Mouse (Mus musculus): ENCODE results near the gene Cdkal1.

Cdkal1 gene

DNA sequence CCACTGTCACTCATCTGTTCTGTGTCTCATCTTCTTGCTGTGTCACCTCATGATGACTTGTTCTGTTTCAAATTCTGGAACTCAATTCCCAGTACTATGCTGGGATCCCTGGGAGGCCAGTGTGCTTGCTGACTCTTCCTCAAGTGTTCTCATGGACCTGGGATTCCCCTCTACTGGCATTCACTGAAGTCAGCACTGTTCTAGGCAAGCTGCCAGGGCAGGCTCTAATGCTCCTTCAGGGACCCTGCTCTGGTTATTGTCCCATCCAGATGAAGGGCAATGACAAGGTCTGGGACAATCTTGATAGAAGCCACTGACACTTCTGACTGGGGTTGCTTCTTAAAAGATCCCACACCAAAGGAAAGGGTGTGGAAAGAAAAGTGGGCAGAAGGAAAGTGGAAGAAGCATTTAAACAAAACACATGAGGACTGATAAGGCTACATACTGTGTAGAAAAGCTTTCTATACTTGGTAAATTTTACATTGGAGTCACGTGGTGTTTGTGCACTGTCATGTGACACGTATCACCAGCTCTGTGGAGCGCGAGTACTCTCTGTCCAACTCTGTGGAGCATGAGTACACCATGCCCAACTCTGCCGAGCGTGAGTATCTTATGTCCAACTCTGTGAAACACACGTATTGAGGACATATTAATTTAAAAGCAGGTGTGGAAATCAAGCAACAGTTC lies 227.9 kb downstream of the Cdkal1 start:
- no peak for DNase-seq (ENCODE audit: low read depth, low spot score)

DNA sequence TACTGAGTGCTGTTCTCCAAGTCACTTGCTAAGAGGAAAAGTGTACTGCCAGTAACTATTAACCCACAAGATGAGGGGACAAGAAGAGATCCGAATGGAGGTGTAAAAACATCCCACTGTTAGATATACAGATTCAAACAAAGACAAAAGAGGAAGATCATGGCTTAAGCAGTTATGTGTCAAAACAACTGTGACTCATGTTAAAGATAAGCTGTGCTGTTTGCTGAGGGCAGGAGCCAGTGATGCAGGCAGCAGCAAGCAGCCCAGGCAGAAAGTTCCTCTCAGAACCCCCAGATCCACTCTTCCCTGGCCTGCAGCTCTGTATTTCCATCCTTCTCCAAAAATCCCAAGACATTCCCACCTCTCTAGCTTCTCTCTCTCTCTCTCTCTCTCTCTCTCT lies 230.5 kb downstream of the Cdkal1 start:
- DNase-seq (ENCODE audit: low read depth, low spot score), result no peak

DNA sequence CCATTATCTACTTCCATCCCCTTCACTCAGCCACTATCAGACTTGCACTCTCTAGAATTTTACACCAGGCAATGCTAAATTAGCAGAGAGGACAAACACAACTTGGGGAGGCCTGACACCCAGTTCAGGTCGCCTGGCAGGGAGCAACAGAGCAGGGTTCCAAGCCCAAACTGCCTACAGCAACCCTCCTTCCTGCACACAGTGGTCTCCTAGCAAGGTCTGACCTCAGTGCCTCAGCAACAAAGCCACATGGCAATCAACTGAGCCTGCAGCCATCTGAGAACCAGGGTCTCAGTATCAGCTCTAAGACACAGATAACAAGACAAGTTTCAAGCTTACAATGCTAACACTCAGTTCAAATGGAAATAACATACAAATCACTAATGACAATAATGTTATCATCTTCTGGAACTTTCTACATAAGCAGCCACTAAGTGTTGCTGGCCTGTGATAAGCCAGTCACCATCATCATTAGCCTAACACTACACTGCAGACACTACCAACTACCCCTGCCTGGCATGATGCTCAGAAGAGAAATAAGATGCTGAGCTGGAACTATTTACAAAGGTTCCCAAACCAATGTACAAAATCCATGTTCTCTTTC lies 231.7 kb downstream of the Cdkal1 start:
- no peak for DNase-seq (ENCODE audit: low read depth, low spot score)

DNA sequence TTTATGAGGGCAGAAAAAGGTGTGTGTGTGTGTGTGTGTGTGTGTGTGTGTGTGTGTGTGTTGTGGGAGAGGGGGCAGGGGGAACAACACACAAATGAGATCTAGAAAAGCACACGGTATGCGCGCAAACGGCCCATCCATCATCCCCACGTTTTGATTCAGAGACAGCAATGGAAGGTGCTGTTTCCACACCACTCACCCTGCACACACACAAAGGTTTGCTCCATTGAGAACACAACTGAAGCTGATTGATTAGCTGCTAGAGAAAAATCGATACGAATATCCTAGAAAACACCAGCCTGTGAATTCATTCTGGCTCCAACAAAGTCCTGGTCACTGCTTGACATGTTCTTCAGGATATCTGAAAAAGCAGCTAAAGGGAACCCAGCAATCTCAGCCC lies 233.6 kb downstream of the Cdkal1 start:
- DNase-seq (ENCODE audit: low read depth, low spot score), result no peak

DNA sequence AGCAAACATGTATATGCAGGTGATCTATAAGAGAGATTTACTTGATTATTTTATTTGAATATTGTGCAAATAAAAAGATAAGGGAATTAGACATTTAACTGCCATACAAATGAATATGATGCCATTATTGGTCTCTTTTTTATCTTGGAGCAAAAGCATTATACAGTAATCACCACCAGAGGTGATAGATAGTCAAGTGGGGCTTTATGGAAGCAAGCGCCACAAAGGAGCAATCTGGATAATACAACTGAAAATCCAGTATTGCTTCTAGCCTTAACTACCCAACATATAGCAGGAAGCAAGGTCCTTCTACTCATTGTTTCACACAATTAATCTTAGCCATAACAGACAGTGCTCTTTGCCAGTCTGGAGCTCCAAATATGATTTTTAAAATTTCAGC lies 234.1 kb downstream of the Cdkal1 start:
- no peak for DNase-seq (ENCODE audit: low read depth, low spot score)

DNA sequence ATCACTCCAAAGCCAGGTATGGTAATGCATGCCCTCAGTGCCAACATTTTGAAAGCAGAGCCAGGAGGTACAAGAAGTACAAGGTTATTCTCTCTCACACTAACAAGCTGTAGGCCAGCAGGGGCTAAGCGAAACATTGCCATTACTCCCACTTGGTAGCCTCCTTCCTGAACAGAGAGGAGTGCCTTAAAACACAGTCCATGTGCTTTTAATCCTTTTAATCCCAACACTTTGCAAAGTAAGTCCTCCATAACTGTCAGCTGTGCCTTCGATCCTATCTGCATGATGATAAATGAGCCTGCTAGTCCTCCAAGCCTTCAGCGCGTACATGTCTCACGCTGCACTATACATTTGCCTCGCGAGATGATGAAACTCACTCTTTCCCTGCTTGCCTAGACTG lies 234.6 kb downstream of the Cdkal1 start:
- no peak for DNase-seq (ENCODE audit: low read depth, low spot score)

DNA sequence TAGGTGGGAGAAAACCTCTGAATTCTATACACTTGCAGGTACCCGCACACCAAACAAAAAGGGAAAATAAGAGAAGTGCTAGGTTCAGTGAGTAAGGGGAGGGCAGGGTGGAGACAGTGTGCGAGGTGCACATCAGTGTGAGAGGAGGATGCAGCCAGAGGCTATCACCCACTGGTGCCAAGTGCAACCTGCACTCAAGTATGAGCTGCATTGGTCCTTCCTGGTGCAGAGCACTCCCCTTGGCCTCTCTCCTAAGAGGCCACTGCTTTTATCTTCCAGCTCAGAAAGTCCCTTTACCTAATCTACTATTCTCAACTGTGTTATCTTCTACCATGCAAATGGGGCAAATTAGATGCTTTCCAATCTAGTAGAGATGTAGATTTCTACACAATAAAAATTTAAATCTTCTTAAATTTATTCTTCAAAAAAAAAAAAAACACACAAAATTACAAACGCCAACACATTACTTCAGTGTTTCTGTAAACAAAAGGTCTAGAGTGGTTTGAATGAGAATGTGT lies 238.8 kb downstream of the Cdkal1 start:
- DNase-seq (ENCODE audit: low read depth, low spot score), result no peak

DNA sequence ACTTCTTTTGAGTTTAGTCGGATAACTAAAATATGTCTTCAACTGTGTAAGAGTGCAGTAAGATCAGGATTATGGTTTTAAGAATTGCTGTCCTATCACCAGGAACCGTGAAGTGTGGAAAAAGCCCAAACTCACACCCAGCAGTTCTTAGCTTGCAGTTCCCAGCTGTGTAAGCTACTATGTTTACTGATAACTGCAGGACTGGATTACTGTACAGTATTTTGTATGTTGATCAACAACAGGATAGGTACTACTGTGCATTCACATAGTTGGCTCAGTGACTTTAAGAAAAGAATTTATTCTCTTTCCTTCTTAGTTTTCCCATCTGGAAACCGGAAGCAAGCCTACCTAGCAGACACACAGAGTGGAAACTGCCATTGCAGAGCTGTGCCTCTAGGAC lies 239.5 kb downstream of the Cdkal1 start:
- no peak for DNase-seq (ENCODE audit: low read depth, low spot score)

DNA sequence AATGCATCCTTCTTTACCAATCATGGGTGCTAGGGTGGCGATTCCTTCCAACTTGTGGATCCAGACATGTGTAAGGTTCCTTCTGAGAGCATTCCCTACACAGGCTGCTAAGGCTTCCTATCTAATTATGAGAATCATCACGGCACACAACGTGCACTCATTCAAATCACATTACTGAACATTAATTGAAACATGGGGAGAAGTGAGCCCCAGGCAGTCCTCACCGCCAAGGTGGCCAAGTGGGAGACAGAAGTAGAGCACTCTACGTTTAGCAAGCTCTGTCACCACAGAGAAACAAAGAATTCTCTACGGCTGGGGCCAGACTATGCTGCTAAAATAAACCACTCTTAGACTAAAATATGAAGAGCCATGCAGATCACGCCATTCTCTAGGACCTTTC lies 240.4 kb downstream of the Cdkal1 start:
- DNase-seq (ENCODE audit: low read depth, low spot score), result no peak

DNA sequence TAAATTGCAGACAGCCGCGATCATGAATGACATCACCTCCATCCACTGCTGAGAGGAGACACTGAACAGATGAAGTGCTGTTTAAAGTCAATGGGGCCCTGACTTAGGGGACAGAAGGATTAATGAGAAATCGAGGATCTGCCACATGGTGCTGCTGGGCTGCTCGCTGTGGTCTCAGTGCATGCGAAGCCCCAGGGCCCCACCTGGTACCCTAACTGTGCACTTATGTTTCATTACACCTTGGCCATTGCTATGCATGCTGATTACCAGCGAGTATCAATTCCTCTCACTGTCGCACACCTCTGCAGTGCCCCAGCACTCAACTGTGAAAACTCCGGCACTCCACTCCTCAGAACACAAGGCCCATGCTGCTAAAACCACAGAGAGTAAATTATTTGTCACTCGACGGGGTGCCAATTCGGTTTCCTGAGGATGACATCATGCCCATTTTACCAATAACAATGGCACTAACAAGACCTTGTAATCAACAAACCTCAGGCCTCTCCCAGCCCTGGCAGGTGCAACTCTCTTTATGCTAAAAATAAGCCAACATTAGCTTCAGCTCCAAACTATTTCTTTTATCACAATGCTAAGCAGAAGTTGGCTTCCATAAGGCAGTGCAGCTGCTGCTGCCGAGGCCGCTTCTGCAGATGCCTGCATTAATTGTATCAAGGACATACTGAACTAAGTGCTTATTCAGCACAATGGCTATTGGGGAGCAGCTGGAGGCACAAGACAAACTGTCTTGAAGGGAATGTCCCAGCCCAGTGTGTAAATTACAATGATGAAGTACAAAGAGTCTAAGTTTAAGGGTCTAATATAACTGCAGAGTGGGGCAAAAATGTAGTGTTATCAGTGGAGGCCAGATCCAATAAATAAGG lies 245.2 kb downstream of the Cdkal1 start:
- peak; percentile 22 for DNase-seq (ENCODE audit: low read depth, low spot score)

DNA sequence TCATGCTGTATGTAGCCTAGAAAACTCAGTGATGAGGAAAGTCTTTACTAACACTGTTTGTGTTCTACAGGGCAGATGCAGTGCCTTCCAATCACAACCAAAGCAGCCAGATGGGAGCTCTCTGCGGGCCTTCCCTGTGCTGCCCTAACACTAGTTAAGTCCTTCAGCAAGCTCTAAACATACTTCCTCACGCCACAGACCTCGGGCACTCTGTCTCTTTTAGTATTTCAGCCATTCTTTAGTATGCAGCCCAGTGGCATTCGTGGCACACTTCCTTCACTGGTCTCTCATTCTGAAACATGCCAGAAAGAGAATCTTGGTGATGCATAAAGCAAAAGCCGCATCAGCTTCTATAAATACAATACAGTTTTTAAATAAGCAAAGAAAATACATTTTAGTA lies 246.0 kb downstream of the Cdkal1 start:
- DNase-seq (ENCODE audit: low read depth, low spot score), result no peak

DNA sequence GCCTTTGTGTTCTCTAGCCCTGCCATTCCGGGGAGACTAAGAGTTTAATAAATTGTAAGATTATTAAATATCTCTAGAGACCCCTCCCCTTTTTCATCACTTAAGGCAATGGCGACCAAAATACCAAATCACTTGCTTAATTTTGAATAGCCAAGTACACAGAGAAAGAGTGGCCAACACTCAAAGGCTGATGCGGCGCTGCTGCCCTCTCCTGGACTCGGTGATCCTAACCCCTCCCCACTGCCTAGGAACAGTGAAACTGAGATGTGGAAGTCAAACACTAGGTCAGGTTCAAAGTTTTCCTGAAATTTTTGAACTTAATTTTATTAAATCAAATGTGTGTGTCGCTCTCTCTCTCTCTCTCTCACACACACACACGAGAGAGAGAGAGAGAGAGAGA lies 251.2 kb downstream of the Cdkal1 start:
- DNase-seq (ENCODE audit: low read depth, low spot score), result peak; percentile 23

DNA sequence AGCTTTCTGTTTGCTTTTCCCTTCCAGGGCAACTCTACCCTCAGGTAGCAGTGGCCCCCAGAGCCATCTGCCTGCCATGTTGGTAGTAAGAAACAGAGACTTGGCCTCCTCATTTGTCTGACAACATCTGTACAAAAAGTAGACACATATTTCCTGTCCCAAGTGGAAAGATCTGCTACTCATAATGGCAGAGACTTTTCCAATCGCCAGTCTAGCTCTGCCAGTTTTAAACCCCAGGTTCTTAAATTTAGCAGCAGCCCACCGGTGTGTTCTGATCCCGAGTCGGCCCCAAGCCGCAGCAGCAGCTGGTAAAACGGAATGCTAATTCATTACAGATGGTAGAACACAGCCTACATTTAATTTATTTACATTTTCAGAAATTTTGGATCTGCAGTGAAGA lies 251.9 kb downstream of the Cdkal1 start:
- DNase-seq (ENCODE audit: low read depth, low spot score), result no peak

DNA sequence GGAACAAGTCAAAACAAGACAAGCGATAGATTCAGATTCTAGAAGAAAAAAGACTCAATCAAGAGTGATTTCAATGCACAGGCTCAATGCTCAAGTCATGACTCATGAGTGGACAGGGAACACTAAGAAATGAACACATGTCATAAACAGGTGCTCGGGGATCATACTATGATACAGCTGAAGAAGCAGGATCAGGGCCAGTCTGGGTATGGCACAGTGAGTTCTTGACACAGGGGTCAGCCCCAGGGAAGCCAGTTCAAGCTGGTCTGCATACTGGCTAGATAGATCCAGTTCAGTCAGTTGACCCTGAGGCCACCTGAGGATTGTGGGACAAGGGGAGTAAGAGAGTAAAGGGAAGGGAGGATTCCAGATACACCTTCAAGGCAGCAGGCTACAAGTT lies 254.4 kb downstream of the Cdkal1 start:
- DNase-seq (ENCODE audit: low read depth, low spot score), result no peak

DNA sequence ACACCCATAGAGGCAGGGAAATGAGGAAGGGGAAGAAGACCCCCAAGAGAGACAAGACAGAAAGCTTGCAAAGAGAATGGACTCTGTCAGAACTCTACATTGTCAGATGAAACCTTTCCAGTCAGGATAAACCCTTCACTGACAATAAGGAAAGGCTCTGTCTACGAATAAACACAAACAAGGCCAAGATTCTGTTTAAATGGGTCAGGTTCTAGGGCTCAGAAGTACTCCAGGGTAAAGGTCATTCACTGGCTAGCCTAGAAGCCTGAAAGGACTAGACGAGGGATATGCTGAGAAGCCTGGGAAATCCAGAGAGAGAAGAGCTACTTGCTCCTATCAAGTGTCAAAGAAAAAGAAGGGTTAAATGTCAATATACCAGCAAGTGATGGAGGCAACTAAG lies 255.8 kb downstream of the Cdkal1 start:
- no peak for DNase-seq (ENCODE audit: low read depth, low spot score)

DNA sequence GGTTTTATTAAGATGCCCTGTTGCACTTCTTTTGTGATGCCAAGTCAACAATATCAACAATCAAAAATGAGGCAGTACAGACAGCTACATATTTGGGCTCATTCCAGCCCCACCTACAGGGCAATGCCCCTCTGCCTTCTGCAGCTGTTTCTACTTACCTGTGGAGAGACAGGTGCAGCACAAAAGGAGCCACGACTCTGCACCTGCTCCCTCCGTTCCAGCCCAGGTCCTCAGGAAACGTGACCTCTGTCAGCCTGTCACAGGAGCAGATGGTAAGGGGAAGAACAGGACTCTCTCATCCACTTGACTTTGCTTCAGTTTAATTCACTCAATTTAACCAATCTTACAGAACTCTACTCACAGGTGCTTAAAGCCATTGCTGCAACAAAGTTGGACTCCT lies 258.7 kb downstream of the Cdkal1 start:
- DNase-seq (ENCODE audit: low read depth, low spot score), result no peak

DNA sequence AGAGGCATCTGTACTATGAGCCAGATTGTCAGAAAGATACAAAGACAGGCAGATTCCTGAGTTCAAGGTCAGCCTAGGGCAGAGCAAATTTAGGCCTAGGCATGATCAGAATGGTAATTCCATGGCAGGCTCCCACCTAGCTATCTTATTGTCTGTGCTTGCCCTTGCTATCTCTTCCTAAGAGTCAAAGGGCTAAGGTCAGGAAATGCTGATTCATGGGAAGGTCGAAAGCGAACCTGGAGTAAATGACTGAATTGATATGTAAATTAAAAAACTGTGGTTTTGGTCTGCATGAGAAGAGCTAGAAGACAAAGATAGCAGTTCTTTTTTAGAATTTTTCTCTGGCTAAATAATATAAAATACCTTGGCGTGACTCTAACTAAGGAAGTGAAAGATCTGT lies 262.4 kb downstream of the Cdkal1 start:
- DNase-seq (ENCODE audit: low read depth, low spot score), result no peak

DNA sequence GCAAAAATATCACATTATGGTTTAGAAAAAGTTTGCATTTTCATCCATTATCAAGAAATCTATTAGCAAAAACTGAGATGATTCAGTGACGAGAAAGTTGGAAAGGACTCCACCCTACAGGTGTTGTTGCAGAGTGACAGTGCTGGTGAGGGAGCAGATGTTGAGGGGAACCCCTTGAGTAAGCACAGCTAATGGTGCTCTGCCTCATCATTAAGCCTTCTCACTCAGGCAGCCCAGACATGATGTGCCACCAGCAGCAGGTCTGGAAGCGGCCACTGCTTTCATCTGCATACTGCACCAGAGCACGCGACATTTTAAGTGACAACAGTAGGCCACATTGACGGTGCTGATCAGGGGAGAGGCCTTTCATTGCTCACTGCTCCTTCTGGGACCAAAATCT lies 264.8 kb downstream of the Cdkal1 start:
- DNase-seq (ENCODE audit: low read depth, low spot score), result no peak

DNA sequence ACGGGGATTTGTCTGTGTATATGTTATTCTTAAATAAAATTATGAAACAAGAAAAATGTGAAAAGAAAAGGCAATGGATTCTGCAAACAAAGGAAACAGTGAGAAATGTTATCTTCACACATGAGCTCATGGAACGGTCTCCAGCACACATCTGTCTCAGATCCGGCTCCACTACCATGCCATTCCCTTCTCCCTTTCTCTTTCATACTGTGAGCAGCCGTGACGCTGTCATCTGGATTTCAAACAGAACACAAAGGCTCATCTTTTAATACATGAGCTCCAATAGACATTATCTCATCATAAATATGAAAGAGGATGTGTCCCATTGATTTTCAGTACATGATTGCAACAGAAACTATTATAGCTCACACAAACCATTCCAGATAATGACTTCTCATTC lies 265.3 kb downstream of the Cdkal1 start:
- no peak for DNase-seq (ENCODE audit: low read depth, low spot score)

DNA sequence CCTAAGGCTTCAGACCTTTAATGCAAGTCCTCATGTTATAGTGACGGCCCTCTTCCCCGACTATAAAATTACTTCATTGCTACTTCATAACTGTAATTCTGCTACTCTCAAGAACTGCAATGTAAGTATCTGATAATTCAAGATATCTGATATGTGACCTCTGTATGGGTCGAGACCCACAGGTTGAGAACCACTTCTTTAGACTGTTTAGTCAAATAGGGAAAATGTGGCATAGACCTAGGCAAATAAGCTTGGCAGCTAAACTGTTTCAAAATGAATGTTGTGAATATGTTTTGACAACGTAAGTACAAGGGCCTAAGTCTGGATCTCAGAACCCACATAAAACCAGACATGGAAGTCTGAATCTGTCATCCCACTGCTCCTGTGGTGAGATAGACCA lies 266.8 kb downstream of the Cdkal1 start:
- no peak for DNase-seq (ENCODE audit: low read depth, low spot score)

DNA sequence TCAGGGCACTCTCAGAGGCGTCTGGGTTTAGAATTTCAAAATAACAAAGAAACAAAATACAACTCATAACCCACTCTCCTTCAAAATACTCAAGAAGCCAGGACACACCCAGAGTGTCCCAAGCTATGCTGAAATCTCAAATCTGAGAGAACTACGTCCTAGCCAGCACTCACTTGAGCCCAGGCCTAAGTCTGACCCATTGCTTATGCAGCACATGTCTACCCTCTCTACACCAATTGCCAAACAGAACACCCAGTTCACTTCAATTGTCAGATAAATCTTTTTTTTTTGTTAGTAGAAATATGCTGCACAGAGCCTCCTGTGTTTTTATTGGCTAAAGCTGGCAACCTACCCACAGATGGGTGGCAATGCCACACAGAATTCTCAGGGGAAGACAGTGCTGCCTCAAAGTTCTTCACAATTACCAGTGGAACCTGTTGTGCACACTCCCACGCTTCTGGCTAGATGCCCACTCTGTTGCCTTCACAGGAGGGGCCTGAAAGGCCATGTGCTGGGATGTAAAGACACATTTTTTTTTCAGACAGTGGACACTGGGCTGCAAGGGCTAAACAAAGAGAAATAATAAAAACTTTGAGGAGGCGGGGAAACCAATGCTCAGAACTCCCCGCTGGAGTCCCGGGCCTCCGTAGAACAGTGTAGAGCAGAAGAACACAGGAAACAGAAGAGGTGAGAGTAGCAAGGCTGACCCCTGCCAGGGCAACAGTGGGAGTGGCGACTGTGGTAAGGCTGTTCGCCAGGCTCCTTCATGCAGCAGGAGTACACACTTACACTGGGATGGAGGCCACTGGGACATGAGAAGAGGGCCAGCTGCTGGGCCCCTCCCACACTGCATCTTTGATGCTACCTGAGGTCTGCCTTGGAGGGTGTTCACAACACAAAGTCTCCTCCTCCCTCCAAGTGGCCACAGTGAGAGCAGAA lies 273.4 kb downstream of the Cdkal1 start:
- no peak for DNase-seq (ENCODE audit: low read depth, low spot score)

DNA sequence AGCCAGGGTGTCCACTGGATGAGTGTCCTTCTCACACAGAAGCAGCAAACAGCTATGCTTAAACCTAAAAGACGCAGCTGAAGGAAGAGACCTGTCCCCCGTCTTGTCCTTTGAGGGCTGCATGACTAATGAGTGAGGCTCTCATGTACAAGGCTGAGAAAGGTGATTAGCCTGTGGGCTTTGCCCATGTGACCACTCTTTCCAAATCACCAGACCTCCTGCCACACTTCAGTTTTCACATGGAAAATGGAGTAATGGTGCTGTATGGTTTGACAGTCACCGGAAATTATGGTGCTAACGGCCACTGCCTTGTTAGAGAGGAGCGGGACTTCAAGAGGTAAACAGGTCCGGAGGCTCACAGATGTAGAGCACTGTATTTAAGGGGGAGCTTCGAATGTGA lies 274.7 kb downstream of the Cdkal1 start:
- DNase-seq (ENCODE audit: low read depth, low spot score), result no peak

Measured in telencephalon, adult 2 months (tissue).